Mouse (Mus musculus): Measurements from ENCODE around the gene Nde1.
A peak's percentile ranks its signal among the peaks of the same experiment; 100 is the strongest.

The Nde1 gene

DNA sequence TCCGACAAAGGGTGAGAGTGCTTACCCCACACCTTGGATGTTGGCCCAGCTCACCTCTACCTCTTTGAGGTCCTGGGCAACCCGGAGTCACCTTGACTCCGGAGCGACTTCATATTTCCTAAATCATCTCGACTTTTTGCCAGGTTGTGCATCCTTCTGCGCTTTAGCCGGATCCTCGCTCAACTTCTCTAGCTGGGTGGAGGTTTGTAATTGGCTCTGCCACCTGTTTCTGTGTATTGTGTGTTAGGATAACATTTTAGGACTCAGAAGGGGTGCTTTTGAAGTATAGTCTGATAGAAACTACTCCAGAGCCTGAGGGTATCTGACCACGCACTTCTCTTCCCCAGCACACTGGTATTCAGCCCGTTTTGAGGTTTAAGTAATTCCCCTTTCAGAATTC, 656 bp downstream of the Nde1 start:
- no peak for DNase-seq (ENCODE audit: low read depth, low spot score)

DNA sequence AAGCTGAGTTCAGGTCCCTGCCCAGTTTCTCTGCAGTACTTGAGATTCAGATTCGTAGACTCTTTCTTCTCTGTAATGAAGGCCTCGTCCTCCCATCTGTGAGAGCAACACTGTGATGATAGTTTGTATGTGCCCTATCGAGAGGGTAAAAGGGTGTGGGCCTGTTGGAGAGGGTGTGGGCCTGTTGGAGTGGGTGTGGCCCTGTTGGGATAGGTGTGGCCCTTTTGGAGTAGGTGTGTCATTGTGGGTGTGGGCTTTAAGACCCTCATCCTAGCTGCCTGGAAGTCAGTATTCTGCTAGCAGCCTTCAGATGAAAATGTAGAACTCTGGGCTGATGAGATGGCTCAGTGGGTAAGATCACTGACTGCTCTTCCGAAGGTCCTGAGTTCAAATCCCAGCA, 3.4 kb downstream of the Nde1 start:
- no peak for DNase-seq (ENCODE audit: low read depth, low spot score)

DNA sequence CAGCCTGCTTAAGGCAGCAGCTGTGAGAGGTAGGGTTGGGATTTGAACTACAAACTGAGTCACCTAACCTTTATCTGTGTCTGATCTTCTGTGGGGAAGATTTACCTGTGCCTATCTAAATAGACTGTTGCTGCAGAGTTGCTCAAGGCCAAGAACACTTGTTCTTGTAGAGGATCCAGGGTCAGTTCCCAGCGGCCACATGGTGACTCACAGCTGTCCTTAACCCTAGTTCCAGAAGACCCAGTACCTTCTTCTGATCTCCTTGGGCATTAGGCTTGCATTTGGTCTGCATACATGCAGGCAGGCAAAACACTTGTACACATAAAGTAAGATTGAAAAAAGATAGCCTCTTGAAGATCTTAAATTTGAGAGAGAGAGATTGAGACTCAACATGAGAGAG, 6.6 kb downstream of the Nde1 start:
- DNase-seq (ENCODE audit: low read depth, low spot score), result no peak

DNA sequence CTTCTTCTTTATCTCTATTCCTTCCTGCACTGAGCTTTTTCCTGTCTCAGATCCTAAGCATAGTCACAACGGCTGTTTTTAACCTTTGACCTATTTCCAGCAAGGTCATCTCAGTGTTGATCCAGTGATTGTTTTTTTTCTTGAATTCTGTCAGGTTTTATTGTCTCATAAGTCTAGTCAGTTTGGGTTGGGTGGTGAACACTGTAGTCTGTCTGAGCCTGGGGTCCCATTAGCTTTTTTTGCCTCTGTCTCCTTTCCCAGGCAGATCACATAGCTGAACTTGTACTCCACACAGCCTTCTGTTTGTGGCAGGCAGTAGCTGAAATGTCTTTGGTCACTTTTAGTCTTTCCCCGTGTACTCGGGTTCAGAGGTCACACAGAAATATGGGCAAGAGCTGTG, 15.0 kb downstream of the Nde1 start:
- DNase-seq (ENCODE audit: low read depth, low spot score), result no peak

DNA sequence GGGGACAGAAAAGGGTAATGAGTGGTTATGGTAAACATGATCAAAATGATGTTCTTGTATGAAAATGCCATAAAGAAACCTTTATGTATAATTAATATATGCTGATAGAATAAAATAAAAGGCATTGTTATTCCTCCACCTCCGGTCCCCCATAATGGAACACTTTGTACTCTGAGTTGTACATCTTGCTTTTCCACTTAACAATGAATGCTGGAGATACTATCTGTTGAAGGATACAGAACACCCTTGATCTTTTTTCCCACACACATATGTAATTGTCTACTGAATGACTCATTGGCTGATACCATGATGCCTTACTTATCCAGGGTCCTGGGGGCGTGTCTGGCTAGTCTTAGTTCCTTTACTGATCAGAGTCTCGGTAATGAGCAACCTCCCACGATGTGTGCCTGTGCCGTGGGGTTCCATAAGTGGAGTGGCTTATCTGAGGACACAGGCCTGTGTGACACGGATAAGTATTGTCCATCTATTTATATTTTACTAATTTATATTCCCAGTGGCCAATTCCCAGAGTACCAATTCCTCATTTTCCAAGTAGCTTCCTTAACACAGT, 17.2 kb downstream of the Nde1 start:
- no peak for DNase-seq (ENCODE audit: low read depth, low spot score)

DNA sequence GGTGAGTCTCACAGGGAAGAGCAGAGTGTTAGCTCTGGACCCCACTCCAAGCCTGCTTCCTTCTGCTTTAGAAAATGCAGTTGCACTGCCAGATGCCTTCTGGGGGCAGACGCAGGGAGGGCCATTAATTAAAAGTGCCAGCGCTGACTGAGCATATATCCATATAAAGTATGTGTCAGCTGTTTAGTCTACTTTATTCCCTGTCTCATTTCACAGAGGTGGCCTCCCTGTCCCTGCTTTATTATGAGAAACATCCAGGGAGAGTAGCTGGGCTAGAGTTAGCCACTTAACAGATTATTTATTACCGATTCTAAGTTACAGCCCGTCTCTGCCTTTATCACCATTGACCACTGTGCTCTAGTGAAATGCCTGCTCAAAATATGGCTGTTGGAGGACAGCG, 19.3 kb downstream of the Nde1 start:
- no peak for DNase-seq (ENCODE audit: low read depth, low spot score)

DNA sequence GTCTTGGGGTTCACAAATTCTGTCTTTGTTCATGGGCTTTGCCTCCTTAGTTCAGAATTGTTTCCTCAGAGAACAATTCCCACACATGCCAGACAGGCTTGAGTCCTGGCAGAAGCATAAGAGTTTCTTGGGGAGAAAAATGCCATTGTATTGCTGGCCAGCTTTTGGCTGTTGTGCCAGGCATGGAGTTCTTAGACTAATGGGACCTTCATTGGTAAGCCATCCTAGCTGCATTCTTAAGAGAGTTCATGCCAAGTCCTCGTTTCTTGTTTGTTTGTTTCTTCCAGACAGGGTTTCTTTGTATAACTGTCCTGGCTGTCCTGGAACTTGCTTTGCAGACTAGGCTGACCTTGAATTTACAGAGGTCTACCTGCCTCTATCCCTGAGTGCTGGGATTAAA, 20.8 kb downstream of the Nde1 start:
- no peak for DNase-seq (ENCODE audit: low read depth, low spot score)

DNA sequence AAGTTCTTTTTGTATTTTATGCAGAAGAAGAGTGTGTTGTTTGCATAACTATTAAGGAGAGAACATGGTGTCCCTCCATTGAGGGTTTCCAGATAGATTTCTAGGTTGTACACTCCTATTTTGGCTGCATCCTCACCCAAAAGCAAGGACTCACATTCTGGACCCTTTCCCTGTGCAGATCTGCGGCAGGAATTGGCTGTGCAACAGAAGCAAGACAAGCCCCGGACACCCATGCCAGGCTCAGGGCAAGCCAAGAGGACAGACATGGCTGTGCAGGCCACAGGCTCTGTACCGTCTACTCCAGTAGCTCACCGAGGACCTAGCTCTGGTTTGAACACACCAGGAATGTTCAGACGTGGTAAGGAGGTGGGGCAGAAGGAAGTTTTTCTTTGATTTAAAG, 22.4 kb downstream of the Nde1 start:
- DNase-seq (ENCODE audit: low read depth, low spot score), result no peak

DNA sequence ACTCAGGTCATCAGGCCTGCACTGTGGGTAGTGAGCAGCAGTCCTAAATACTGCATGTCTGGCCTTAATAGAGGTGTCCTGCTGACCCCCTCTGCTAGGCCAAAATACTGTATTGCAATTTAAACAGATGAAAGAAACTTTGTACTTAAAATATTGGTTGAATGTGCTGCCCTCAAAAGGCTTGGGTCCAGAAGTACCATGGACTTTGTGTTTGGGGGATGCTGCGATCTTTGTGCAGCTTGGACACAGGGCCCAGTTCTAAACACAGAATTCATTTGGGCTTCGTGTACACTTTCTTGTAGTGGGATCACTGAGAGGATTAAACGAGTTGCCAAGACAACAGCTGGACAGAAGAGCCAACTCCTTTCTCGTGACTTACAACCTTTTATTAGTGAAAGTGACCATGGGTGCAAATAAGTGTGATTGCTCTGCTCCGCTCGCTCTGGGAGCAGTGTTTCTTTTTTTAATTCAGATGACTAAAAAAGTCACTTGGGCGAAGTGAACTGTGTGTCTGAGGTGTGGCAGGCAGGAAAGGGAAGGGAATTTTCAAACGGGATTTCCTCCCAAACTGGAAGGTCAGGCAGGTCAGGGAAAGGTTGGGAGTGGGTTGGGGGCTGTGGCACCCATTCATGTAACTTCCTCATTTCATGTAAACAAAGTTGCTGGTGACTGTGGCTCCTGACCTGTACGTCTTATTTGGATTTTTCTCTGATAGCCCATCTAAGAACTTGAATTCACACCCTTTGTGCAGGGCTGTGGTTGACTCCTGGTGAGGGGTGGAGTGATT, 31.3 kb downstream of the Nde1 start:
- DNase-seq (ENCODE audit: low read depth, low spot score), result no peak

DNA sequence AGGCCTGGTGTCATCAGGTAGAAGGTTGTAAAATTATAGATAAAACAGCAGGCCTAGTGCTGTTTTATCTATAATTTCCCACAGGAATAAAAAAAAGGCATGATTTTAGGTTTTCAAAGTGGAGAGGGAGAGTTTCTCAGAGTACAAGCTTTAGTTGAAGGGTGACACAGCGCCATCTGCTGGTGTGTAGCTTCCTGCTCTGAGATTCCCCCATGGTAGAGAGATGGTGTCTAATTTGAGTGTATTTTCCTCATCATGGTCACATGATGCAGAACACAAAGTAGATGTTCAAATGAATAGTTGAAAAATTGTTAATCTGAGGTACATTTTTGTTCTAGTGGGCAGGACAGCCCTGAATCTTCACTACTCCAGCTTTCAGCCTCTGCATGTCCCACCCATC, 32.4 kb downstream of the Nde1 start:
- peak; percentile 6 for DNase-seq (ENCODE audit: low read depth, low spot score)

DNA sequence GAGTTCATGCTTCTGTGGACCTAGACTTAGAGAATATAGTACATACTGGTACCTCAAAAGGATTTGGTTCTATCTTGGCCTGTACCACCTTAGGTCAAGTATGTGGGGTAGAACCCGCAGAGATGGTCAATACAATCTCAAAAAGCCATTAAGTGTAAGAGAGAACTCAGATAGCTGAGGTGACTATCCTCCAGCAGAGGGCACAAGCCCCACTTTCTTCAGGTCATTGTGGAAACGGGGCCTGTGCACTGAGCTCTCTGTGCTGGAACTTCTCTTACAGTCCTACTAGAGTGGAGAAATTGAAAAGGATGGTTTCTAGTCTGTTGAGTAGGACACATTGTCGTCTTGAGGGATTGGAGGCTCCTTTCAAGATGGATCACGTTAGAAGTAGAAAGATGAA, 35.7 kb downstream of the Nde1 start:
- no peak for DNase-seq (ENCODE audit: low read depth, low spot score)

DNA sequence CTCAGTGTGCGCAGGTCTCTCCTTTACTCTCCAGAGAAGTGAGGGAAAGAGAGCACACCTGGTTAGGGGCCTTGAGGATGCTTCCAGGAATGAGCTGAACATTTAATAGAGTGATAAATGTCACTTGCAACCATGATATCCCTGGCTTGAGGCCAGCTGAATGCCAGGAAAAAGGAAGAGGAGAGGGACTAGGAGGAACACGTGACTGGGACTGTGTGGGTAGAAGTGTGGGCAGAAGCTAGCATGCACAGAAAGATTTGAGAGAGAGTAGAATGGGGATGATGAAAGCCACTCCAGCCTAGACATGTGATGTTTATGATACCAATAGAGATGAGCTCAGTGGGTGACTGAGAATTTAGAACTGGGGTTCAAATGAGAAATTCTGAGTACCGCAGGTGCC, 52.1 kb downstream of the Nde1 start:
- no peak for DNase-seq (ENCODE audit: low read depth, low spot score)

DNA sequence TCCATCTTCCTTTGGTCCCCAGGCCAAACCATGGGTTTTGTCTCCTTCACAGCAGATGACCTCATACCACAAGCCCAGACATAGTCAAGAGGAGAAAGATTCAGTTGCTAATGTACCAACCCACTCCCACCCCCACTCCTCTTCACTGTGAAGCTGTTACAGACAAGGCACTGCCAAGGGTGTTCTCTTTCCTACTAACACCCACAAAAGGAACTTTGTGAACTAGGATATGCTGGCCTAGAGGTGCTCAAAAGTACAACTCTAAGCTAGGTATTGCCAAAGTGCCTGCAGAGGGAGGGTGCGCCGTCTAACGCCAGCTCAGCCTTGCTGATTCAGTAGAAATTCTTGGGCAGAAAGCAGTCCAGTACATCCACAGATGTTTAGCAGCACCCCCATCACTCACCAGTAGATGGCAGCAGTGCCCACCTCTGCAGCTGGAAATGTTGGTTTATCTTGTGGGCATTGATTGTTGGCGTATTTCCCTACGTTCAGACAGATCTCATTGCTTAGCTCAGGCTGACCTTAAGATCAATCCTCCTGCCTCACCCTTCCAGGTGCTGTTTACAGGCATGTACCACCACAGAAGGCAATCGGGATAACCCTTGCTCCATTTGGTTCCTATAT, 74.1 kb downstream of the Nde1 start:
- peak; percentile 38 for DNase-seq (ENCODE audit: low read depth, low spot score)

DNA sequence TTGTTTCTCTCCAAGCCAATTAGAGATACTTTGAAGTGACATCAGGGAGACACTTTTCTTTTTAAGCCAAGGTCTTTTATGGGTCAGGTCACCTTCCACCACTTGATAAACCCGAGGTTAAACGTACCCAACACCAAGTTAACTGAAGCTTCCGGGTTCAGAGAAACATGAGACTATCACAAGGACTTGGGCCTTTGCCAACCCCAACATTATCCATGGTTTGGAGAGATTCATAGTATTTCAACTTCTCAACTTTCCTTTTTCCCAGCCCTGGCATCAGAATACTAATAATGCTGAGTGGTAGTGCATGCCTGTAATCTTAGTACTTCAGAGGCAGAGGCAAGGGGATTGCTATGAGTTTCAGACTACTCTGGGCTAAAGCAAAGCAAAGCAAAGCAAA, 79.0 kb downstream of the Nde1 start:
- DNase-seq (ENCODE audit: low read depth, low spot score), result no peak
